Mouse (Mus musculus) thymus, postnatal 14 days (tissue): Measurements from ENCODE around the gene Itpr3.

Source experiments
- DNase-seq: peaks from one replicate; pipeline ENCODE4 v3.0.0; 2021

The Itpr3 gene

DNA sequence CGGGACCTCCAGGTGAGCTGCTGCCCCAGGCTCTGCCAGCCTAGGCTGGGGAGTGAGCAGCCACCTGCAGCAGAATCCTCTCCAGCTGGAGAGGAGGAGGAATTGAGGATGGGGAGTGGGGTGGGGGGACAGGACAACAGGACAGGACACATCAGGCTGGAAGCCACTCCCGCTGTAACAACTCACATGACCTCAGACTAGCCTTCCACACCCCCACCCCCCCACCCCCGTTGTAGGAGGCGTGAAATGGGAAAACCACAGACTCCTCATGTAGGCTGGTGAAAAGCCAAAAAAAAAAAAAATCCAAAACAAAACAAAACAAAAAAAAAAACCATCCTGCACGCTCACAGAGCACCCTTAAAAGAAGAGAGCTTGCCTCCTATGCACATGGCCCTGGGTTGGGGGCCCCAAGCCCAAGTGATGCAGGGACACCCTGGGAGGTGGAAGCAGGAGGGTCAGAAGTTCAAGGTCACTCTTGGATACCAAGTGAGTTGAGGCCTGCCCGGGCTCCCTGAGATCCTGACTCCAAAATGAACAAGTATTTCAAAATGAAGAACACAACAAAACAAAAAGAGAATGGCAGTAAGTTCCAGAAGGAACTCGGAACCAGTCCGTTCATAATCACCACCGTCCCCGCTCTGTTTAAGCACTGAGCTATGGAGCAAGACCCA lies 17.5 kb upstream of the Itpr3 start:
- no peak for DNase-seq

DNA sequence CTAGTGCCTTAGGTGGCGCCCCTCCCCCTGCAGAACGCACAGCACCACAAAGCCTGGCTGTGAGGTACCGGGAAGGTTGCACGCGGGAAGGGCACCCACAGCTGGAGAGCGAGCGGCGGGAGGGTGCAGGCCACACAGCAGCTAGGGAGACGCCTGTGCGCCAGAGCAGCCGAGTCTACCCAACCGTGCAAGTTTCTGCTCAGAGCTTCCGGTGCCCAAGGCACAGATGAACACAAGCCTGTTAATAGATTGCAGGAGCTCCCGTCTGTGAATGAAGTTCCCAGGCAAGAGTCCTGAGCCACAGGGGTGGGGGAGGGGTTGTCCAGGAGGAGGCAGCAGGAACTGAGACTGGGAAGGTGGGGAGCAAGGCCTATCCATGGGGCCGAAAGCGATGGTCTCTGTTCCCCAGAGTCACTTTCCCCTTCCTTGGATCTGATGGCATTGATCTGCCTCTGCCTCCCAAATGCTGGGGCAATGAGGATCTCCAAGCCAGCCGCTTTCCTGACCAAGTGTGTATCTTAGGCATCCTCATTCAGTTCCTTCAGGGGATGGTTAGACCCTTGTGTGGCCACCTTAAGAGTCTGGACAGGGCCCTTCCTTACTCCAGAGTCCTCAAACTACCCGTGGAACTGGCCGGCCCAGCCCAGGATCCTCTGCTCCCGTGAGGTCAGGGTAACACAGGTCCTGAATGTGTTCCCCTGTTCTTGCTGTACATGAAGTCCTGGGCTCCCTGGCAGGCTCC lies 16.6 kb upstream of the Itpr3 start:
- peak; percentile 64 for DNase-seq

DNA sequence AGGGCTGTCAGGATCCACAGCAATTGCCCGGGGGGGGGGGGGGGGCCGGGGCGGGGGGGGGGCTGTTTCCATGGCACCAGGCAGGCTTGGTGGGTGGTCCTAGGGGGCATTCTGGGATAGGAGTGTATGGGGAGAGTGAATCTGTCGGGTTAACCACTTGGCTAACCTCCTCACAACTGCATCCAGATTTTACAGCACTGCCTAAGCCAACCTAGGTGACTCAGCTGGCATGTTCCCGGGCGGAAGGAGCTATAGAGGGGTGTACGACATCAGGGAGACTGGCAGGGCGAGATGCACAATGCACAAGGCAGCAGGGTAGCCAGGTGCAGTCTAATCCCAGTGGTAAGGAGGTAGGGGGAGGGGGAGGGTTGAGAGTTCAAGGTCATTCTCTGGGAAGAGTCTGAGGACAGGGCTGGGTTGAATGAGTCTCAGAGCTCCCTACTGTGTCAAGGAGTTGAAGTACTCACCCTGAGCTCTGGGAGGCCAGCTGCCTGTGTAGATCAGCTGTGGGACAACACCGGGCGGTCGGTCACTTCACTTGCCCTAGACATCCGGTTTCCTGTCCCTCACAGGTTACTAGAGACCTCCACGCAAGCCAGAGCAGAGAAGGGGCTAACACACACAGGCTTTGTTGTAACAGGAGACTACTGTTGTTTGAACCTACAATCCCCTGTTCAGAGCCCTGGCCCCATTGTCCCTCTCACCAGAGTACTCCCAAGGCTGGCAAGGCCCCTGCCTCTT lies 15.9 kb upstream of the Itpr3 start:
- no peak for DNase-seq

DNA sequence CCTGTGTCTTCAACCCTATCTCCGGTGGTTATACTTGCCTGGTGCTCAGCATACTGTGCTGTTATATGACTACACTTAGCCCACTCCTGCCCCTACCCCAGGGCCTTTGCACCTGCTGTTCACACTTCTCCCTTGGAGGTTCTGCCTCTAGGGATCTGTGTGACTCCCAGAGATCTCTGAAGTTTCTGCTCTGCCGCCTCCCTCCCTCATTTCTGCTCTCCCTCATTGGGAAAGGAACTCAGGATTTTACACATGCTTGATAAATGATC lies 15.4 kb upstream of the Itpr3 start:
- DNase-seq, result no peak

GRCm38 (mm10) chr17:27042840-27043239 lies 14.3 kb upstream of the Itpr3 start:
- no peak for DNase-seq

GRCm38 (mm10) chr17:27045164-27045563 lies 11.9 kb upstream of the Itpr3 start:
- DNase-seq, result no peak

- DNase-seq, result no peak
These were observed 9.2 kb upstream of the Itpr3 start for GRCm38 (mm10) chr17:27047762-27048444.

DNA sequence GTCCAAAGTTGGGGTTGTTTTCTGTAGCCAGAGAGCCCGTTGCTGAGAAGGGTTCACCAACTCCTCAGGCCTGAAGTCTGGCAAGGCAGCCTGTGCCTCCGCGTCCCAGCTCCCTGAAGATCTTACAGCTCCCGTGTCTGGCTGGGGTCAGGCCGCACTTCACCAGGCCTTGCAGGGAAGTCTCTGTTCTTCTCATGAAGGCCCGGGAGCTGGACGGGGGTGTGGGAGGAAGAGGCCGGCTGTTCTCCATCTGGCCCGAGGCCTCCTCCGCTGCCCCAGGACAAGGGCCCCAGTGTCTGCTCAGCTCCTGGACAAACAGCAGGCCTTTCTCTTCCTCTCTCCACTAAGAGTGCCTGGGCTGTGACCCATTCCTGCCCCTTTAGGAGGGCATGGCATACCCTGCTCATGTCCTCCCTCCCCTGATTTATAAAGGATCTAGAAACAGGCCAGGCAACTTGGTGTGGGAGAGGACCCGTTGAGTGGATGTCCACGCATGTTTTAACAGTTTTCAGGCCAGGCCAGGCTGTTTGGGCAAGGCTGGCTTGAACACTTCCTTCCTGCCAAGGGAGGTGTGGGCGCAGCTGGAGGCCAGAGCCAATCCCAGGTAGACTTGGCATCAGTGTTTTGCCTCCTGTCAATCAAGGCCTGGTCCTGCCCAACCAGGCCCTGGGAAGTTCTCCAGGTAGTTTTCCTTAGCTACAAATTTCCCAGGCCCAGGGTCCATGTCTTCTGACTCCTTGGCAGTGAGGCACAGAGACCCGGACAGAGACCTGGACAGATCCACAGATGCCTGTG lies 8.5 kb upstream of the Itpr3 start:
- DNase-seq, result no peak

GRCm38 (mm10) chr17:27050853-27051252 lies 6.3 kb upstream of the Itpr3 start:
- no peak for DNase-seq

GRCm38 (mm10) chr17:27051514-27051913 lies 5.6 kb upstream of the Itpr3 start:
- peak; percentile 82 for DNase-seq

DNA sequence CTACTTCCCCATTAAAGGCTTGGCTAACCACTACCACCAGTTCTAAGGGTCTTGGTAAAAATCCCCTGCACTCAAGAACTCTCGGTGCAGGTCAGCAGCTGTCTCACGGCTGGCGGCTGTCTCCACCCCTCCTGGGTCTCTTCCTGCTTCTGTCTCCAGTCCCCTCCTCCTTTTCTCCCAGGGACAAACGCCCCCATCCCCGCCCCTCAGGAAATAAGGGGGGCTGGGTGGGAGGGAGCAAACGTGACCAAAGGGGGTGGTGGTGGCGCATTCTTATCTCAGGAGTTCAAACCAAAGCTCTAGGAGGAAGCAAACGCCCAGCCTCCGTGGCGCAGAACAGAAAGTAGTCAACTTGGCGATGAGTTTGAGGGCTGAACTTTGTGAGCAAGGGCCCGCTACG lies 934 bp upstream of the Itpr3 start:
- peak; percentile 87 for DNase-seq

- DNase-seq, result peak; percentile 51
These were observed 482 bp downstream of the Itpr3 start for GRCm38 (mm10) chr17:27057517-27058055.

- DNase-seq, result no peak
These were observed 3.6 kb downstream of the Itpr3 start for GRCm38 (mm10) chr17:27060698-27061097.

DNA sequence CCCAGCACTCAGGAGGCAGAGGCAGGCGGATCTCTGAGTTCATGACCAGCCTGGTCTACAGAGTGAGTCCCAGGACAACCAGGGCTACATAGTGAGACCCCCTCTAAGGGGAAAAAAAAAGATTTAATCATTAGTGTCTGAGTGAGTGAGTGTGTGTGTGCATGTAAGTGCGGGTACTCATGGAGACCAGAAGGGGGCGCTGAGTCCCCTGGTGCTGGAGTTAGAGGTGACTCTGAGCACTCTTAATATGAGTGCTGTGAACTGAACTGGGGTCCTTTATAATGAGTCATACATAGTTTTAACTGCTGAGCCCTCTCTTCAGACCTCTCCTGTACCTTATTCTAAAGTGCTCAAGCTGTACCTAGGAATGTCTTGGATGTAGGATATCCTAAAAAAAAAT lies 4.6 kb downstream of the Itpr3 start:
- no peak for DNase-seq

- no peak for DNase-seq
These were observed 5.6 kb downstream of the Itpr3 start for GRCm38 (mm10) chr17:27062684-27063083.

- no peak for DNase-seq
These were observed 6.6 kb downstream of the Itpr3 start for GRCm38 (mm10) chr17:27063717-27064116.

DNA sequence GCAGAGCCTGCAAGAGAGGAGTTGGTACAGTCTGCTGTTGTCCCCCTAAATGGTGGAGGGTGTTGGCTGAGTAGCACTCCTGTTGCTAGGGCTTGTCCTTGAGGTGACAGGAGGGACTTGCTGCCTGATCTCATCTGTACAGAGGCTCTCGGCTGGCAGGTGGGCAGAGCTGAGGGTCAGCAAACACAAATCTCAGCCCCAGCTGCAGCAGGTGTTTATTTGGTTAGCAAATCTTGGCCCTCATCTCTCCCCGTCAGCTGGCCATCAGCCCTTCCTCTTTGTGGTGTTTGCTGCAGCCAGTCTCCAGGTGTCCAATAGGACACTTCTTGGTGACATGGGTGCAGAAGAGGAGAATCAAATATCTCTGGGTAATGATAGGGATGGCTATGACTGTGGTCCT lies 7.1 kb downstream of the Itpr3 start:
- no peak for DNase-seq

GRCm38 (mm10) chr17:27066065-27066464 lies 9.0 kb downstream of the Itpr3 start:
- DNase-seq, result no peak

GRCm38 (mm10) chr17:27069071-27069470 lies 12.0 kb downstream of the Itpr3 start:
- no peak for DNase-seq

DNA sequence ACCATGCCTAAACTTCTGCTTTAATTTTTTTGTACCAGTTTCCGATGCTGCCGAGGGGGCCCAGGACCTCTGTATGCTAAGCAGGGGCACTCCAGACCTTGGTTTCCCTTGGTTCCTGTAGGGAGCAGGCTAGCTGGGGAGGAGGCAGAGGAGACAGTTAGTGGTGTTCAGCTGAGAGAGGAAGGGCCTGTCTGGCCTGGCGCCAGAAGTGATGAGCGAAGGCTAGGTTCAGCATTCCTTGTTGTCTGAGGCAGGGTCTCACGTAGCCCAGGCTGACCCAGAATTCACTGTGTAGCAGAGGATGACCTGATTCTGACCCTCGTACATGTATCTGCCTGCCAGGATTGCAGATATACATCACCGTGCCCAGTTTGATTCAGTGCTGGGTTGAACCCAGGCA lies 13.8 kb downstream of the Itpr3 start:
- no peak for DNase-seq

GRCm38 (mm10) chr17:27071630-27072029 lies 14.5 kb downstream of the Itpr3 start:
- peak; percentile 66 for DNase-seq

DNA sequence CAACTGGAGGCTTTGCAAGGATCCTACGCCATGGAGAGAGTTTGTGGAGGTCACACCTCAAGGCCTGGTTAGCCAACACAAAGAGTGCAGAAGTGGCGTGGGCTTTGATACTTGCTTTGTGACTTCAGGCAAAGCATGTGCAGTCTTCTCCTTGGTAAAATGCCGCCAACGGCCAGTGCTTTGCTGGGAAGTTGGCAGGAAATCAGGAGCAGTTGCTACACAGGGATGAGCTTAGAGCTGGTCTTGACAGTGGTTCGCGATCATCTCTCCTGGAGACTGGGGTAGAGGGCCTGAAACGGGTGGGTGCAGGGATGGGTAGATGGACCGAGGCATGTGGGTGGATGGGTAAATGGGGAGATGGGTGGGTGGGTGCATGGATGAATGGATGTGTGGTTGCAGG lies 15.3 kb downstream of the Itpr3 start:
- no peak for DNase-seq

DNA sequence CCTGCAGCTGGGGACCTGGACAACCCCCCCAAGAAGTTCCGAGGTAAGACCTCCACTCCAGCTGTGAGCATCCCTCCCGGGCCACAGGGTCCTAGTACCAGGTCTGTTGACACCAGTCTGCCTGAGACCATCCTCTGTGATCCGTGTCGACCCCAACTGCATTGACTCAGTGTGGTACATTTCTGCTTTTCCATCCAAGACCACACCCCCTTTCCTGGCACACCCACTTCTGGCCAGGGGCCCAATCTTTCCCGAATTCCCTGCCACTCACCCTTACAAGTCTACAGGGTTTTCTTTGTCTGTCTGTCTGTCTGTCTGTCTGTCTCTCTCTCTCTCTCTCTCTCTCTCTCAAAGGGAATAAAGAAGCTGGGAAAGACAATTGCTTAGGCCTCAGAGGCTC lies 16.0 kb downstream of the Itpr3 start:
- no peak for DNase-seq
